Mouse (Mus musculus) heart, embryonic 10.5 days (tissue): Measurements from ENCODE around the gene Arid4a. TPM values are rescaled to one million over a fixed set of nuclear protein-coding genes. Genes with fewer than 3 reads are reported as not detected.
A peak's percentile ranks its signal among the peaks of the same experiment; 100 is the strongest.

Experiments used
- DNase-seq: peaks from one replicate; pipeline ENCODE4 v3.0.0-alpha.2; 2017; ENCODE audit warnings: low spot score
- H3K27ac ChIP-seq: fragments of 300-500 bp; sonication (generic); 2 replicates; pipeline ENCODE4 v1.5.1; 2016; ENCODE audit warnings: mild to moderate bottlenecking
- H3K27me3 ChIP-seq: fragments of 300-500 bp; sonication (generic); 2 replicates; pipeline ENCODE4 v1.6.1; 2016; ENCODE audit warnings: mild to moderate bottlenecking; ENCODE audit not compliant: poor library complexity, insufficient read depth, severe bottlenecking
- H3K36me3 ChIP-seq: fragments of 300-500 bp; sonication (generic); 2 replicates; pipeline ENCODE4 v1.6.1; 2016; ENCODE audit warnings: mild to moderate bottlenecking, moderate library complexity
- H3K4me1 ChIP-seq: fragments of 300-500 bp; sonication (generic); 2 replicates; pipeline ENCODE4 v1.6.1; 2016; ENCODE audit warnings: mild to moderate bottlenecking
- H3K4me3 ChIP-seq: fragments of 300-500 bp; sonication (generic); 2 replicates; pipeline ENCODE4 v1.5.1; 2016; ENCODE audit warnings: mild to moderate bottlenecking, moderate library complexity
- H3K9me3 ChIP-seq: fragments of 300-500 bp; sonication (generic); 2 replicates; pipeline ENCODE4 v1.6.1; 2016; ENCODE audit warnings: mild to moderate bottlenecking, moderate library complexity
- WGBS: fragments of 180-500 bp; shearing (Covaris S2); methylation state at CpG from one replicate; pipeline ENCODE4 v1.1.7; 2016; 5-methylcytosine and 5-hydroxymethylcytosine counted together
- polyA plus RNA-seq: library from polyadenylated mRNA; unstranded; fragments of >200 nt; fragmentation: Nextera tagmentation; extraction: Ambion mirVana; gene quantifications from 2 replicates; pipeline ENCODE4 v1.2.1, GENCODE M21; 2016

Gene Arid4a
- polyA plus RNA-seq, 1 experiment from 2014 or later = 26.9 TPM

GRCm38 (mm10) chr12:71048117-71048516 lies 32.3 kb downstream of the Arid4a start:
- Histone ChIP-seq H3K4me1 (peaks cover 17% of the 10 kb centered on the region), H3K9me3 (no peaks in the 10 kb centered on the region), H3K36me3 (peaks cover 18% of the 10 kb centered on the region), H3K4me3 (no peak overlapping the region), H3K27me3 (no peaks in the 10 kb centered on the region), H3K27ac (peak overlapping the region; percentile 45)
- WGBS = 65% methylated on average over 7 of the region's 7 CpGs
- peak; percentile 94 for DNase-seq

- Histone ChIP-seq H3K27ac (peak overlapping the region; percentile 45; the same call in 1 of the 2 replicates), H3K36me3 (peaks cover 18% of the 10 kb centered on the region), H3K27me3 (no peaks in the 10 kb centered on the region), H3K9me3 (no peaks in the 10 kb centered on the region), H3K4me1 (peaks cover 19% of the 10 kb centered on the region), H3K4me3 (no peak overlapping the region)
- 79% methylated on average over 1 of the region's 1 CpGs for WGBS
- no peak for DNase-seq
These were observed 32.8 kb downstream of the Arid4a start for GRCm38 (mm10) chr12:71048561-71048960.

GRCm38 (mm10) chr12:71049596-71050265 lies 33.9 kb downstream of the Arid4a start:
- WGBS = 90% methylated on average over 10 of the region's 10 CpGs
- H3K4me3 ChIP-seq = no peak overlapping the region
- H3K27ac ChIP-seq = no peak overlapping the region
- no peaks in the 10 kb centered on the region for H3K27me3 ChIP-seq
- DNase-seq = peak; percentile 55
- H3K4me1 ChIP-seq = peaks cover 21% of the 10 kb centered on the region
- no peaks in the 10 kb centered on the region for H3K9me3 ChIP-seq
- peaks cover 15% of the 10 kb centered on the region for H3K36me3 ChIP-seq

- peak; percentile 67 for DNase-seq
- 74% methylated on average over 3 of the region's 3 CpGs for WGBS
- H3K27me3 ChIP-seq = no peaks in the 10 kb centered on the region
These were observed 35.3 kb downstream of the Arid4a start for GRCm38 (mm10) chr12:71051079-71051478.

GRCm38 (mm10) chr12:71052341-71052995 lies 36.7 kb downstream of the Arid4a start:
- Histone ChIP-seq H3K27ac (no peak overlapping the region), H3K36me3 (peaks cover 13% of the 10 kb centered on the region; the same call in 1 of the 2 replicates), H3K9me3 (no peaks in the 10 kb centered on the region), H3K27me3 (no peaks in the 10 kb centered on the region), H3K4me3 (no peak overlapping the region), H3K4me1 (peaks cover 21% of the 10 kb centered on the region)
- 35% methylated on average over 7 of the region's 7 CpGs for WGBS
- peak; percentile 76 for DNase-seq

More at GRCm38 (mm10) chr12:71051079-71051478, 35.3 kb downstream of the Arid4a start:
- H3K27ac ChIP-seq = no peak overlapping the region
- no peak overlapping the region for H3K4me3 ChIP-seq
- H3K4me1 ChIP-seq = peaks cover 21% of the 10 kb centered on the region
- H3K36me3 ChIP-seq = peaks cover 11% of the 10 kb centered on the region
- no peaks in the 10 kb centered on the region for H3K9me3 ChIP-seq

- WGBS = 53% methylated on average over 1 of the region's 1 CpGs
- Histone ChIP-seq H3K36me3 (peaks cover 14% of the 10 kb centered on the region; the same call in 1 of the 2 replicates), H3K4me1 (peaks cover 19% of the 10 kb centered on the region), H3K4me3 (no peak overlapping the region), H3K9me3 (no peaks in the 10 kb centered on the region), H3K27ac (no peak overlapping the region), H3K27me3 (no peaks in the 10 kb centered on the region)
- DNase-seq = peak; percentile 58
These were observed 37.2 kb downstream of the Arid4a start for GRCm38 (mm10) chr12:71053031-71053430.

GRCm38 (mm10) chr12:71053486-71053885 lies 37.7 kb downstream of the Arid4a start:
- H3K27ac ChIP-seq = no peak overlapping the region
- H3K4me1 ChIP-seq = peaks cover 15% of the 10 kb centered on the region
- no peaks in the 10 kb centered on the region for H3K9me3 ChIP-seq
- DNase-seq = peak; percentile 56
- 76% methylated on average over 1 of the region's 1 CpGs for WGBS
- H3K27me3 ChIP-seq = no peaks in the 10 kb centered on the region
- no peak overlapping the region for H3K4me3 ChIP-seq
- H3K36me3 ChIP-seq = peaks cover 14% of the 10 kb centered on the region; the same call in 1 of the 2 replicates

- no peak overlapping the region for H3K4me3 ChIP-seq
- 80% methylated on average over 3 of the region's 3 CpGs for WGBS
- H3K27me3 ChIP-seq = no peaks in the 10 kb centered on the region
- H3K4me1 ChIP-seq = peaks cover 15% of the 10 kb centered on the region
- H3K36me3 ChIP-seq = peaks cover 23% of the 10 kb centered on the region; the same call in 1 of the 2 replicates
- H3K9me3 ChIP-seq = no peaks in the 10 kb centered on the region
- no peak overlapping the region for H3K27ac ChIP-seq
- peak; percentile 5 for DNase-seq
These were observed 39.7 kb downstream of the Arid4a start for GRCm38 (mm10) chr12:71055537-71055936.

- no peak overlapping the region for H3K27ac ChIP-seq
- no peaks in the 10 kb centered on the region for H3K9me3 ChIP-seq
- peaks cover 57% of the 10 kb centered on the region for H3K36me3 ChIP-seq
- H3K27me3 ChIP-seq = no peaks in the 10 kb centered on the region
- WGBS = 92% methylated on average over 7 of the region's 7 CpGs
- H3K4me1 ChIP-seq = no peaks in the 10 kb centered on the region
- peak; percentile 73 for DNase-seq
- no peak overlapping the region for H3K4me3 ChIP-seq
These were observed 44.0 kb downstream of the Arid4a start for GRCm38 (mm10) chr12:71059741-71060140.

GRCm38 (mm10) chr12:71069846-71070245 lies 54.1 kb downstream of the Arid4a start:
- 91% methylated on average over 17 of the region's 17 CpGs for WGBS
- H3K36me3 ChIP-seq = peaks cover 79% of the 10 kb centered on the region
- no peak overlapping the region for H3K27ac ChIP-seq
- DNase-seq = peak; percentile 68
- no peaks in the 10 kb centered on the region for H3K27me3 ChIP-seq
- no peaks in the 10 kb centered on the region for H3K9me3 ChIP-seq
- no peaks in the 10 kb centered on the region for H3K4me1 ChIP-seq
- no peak overlapping the region for H3K4me3 ChIP-seq

GRCm38 (mm10) chr12:71072048-71072447 lies 56.3 kb downstream of the Arid4a start:
- H3K27ac ChIP-seq = no peak overlapping the region
- peak; percentile 53 for DNase-seq
- peaks cover 89% of the 10 kb centered on the region for H3K36me3 ChIP-seq
- no peaks in the 10 kb centered on the region for H3K9me3 ChIP-seq
- H3K4me1 ChIP-seq = no peaks in the 10 kb centered on the region
- H3K4me3 ChIP-seq = no peak overlapping the region
- WGBS = 86% methylated on average over 4 of the region's 4 CpGs
- no peaks in the 10 kb centered on the region for H3K27me3 ChIP-seq

GRCm38 (mm10) chr12:71073113-71073730 lies 57.4 kb downstream of the Arid4a start:
- Histone ChIP-seq H3K36me3 (peaks cover 77% of the 10 kb centered on the region), H3K9me3 (no peaks in the 10 kb centered on the region), H3K4me3 (no peak overlapping the region), H3K27me3 (no peaks in the 10 kb centered on the region), H3K27ac (no peak overlapping the region), H3K4me1 (no peaks in the 10 kb centered on the region)
- 67% methylated on average over 12 of the region's 12 CpGs for WGBS
- DNase-seq = peak; percentile 71

GRCm38 (mm10) chr12:71086331-71086730 lies 70.5 kb downstream of the Arid4a start:
- Histone ChIP-seq H3K36me3 (peaks cover 25% of the 10 kb centered on the region; the same call in 1 of the 2 replicates), H3K4me1 (no peaks in the 10 kb centered on the region), H3K27ac (no peak overlapping the region), H3K9me3 (no peaks in the 10 kb centered on the region), H3K27me3 (no peaks in the 10 kb centered on the region), H3K4me3 (no peak overlapping the region)
- 87% methylated on average over 8 of the region's 8 CpGs for WGBS
- DNase-seq = peak; percentile 43
